Mouse (Mus musculus) liver, adult 2 months (tissue): ENCODE data around the gene Gstm5.

ENCODE experiments used
- CTCF ChIP-seq: fragments of 200-500 bp; IDR thresholded peaks from 2 replicates; pipeline ENCODE4 v1.5.1; 2011; ENCODE audit warnings: low read depth, low read length, control low read depth
- POLR2A ChIP-seq: fragments of 200-500 bp; IDR thresholded peaks from 2 replicates; pipeline ENCODE4 v1.6.1; 2011; ENCODE audit warnings: low read length, control low read depth; ENCODE audit not compliant: insufficient read depth; ENCODE audit errors: extremely low read depth

DNA sequence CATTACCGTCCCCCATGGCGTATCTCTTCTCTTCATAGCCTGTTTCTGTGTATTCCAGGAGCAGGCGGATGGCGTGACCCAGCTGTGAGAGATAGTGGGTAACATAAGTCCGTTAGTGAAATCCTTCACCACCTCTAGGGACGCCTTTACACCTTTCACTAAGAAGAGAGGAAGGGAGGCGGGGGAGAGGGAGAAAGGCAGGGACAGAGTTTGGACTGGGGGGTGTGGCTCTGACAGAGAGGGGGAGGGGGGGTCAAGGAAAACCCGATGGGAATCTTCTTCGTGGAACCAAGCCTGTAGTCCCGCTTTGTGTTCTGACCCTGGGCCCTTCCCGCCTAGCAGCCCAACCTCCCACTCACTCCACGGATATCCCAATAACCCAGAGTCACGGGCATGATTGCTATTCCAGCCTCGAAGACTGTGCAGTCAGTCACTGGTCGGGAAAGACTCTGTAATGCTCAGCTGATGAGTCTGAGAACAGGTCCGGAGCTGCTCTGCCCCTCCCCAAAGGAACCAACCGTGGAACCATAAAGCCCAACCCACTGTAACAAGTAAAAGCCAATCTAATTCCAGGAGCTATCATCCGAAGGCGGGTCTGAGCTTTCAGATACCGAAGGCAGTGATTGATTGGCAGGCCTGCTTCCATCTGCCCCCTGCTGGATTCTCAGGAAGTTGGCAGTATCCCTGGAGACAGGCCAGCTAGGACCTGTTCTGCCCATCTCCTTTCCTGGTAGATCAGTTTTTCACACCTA, 47.8 kb downstream of the Gstm5 start, which contains the start of gene Gstm6:
- TF ChIP-seq POLR2A (peak; percentile 35; the same call in 1 of the 2 replicates), CTCF (peak; percentile 82)
